In genomic region chr9:34752801-34753170, GRCm38 (mm10) we compare ENCODE assay signal across 9 mouse cellular contexts.
DNase-seq lines count a peak whose midpoint lies in the region; ATAC-seq and TF ChIP-seq lines count a peak whose summit lies in the region.
"Had no signal": no experiment of that assay in that cellular context is flagged by ENCODE, and none has a peak within 500 bp of the region (broad histone marks: within the 10 kb centered on the region; RNA-seq: fewer than 3 reads in every experiment).

No protein-coding gene starts in this region.

- H3K9ac ChIP-seq in midbrain, embryonic 14.5 days (replicated peaks; ENCODE audit: low read length): no peak overlapping the region
- no peak overlapping the region for H3K9ac ChIP-seq in midbrain, embryonic 13.5 days (replicated peaks)
- H3K9ac ChIP-seq in kidney, embryonic 14.5 days (ENCODE audit: low read depth, low read length): no peak overlapping the region
- H3K9ac ChIP-seq in liver, embryonic 14.5 days (replicated peaks): no peak overlapping the region
- H3K9ac ChIP-seq: heart, embryonic 15.5 days had no signal

- peak; percentile 82 for DNase-seq in midbrain, embryonic 14.5 days
- peak; percentile 84 for DNase-seq in adrenal gland, postnatal 10 days
- peak; percentile 57 for DNase-seq in embryo, embryonic 11.5 days (ENCODE audit: low read depth, low spot score)
- DNase-seq in liver, embryonic 14.5 days (ENCODE audit: low read depth in 3 of 3, low spot score in 3 of 3): no peak
- peak; percentile 85 for DNase-seq in right cerebral cortex, postnatal 4 days
- DNase-seq in MN1 (ENCODE audit: low spot score): no peak

- ATAC-seq in midbrain, embryonic 14.5 days (ENCODE audit: low FRiP score, low TSS enrichment): no peak
- ATAC-seq in midbrain, embryonic 13.5 days: no peak
- peak; percentile 29; the same call in 1 of the 2 replicates for ATAC-seq in kidney, embryonic 14.5 days (ENCODE audit: low FRiP score, low TSS enrichment)
- no peak for ATAC-seq in liver, embryonic 14.5 days (ENCODE audit: insufficient read depth)

- no peak overlapping the region for H3K4me3 ChIP-seq in midbrain, embryonic 14.5 days (replicated peaks; ENCODE audit: low read depth, low read length)
- H3K4me3 ChIP-seq in midbrain, embryonic 13.5 days (replicated peaks): no peak overlapping the region
- no peak overlapping the region for H3K4me3 ChIP-seq in kidney, embryonic 14.5 days (ENCODE audit: low read length)
- no peak overlapping the region for H3K4me3 ChIP-seq in liver, embryonic 14.5 days (ENCODE audit: insufficient read depth in 1 of 2, low read depth in 2 of 2, low read length in 2 of 2)
- H3K4me3 ChIP-seq: heart, embryonic 15.5 days had no signal

- WGBS in midbrain, embryonic 14.5 days: 38% methylated on average over 4 of the region's 4 CpGs
- WGBS in midbrain, embryonic 13.5 days: 39% methylated on average over 4 of the region's 4 CpGs
- WGBS in kidney, embryonic 14.5 days: 23% methylated on average over 4 of the region's 4 CpGs
- WGBS in liver, embryonic 14.5 days (ENCODE audit: insufficient replicate concordance): 13% methylated on average over 4 of the region's 4 CpGs

- H3K27me3 ChIP-seq in midbrain, embryonic 14.5 days (ENCODE audit: control insufficient read depth, insufficient read depth, low read length): no peaks in the 10 kb centered on the region
- H3K27me3 ChIP-seq in midbrain, embryonic 13.5 days: 0 out of 2 replicates have a peak, but pooled peaks cover 8% of the 10 kb centered on the region
- 0 out of 2 replicates have a peak, but pooled peaks cover 2% of the 10 kb centered on the region for H3K27me3 ChIP-seq in kidney, embryonic 14.5 days (ENCODE audit: control insufficient read depth, insufficient read depth, low read length)
- no peaks in the 10 kb centered on the region for H3K27me3 ChIP-seq in liver, embryonic 14.5 days (ENCODE audit: control insufficient read depth, insufficient read depth, low read length)
- H3K27me3 ChIP-seq: heart, embryonic 15.5 days had no signal

- no peak overlapping the region for H3K27ac ChIP-seq in midbrain, embryonic 14.5 days (replicated peaks; ENCODE audit: low read depth, low read length)
- no peak overlapping the region for H3K27ac ChIP-seq in midbrain, embryonic 13.5 days
- H3K27ac ChIP-seq in kidney, embryonic 14.5 days (ENCODE audit: low read depth, low read length): no peak overlapping the region
- no peak overlapping the region for H3K27ac ChIP-seq in liver, embryonic 14.5 days
- H3K27ac ChIP-seq: heart, embryonic 15.5 days had no signal

- H3K36me3 ChIP-seq in midbrain, embryonic 14.5 days (ENCODE audit: control insufficient read depth, insufficient read depth, low read length): no peaks in the 10 kb centered on the region
- no peaks in the 10 kb centered on the region for H3K36me3 ChIP-seq in midbrain, embryonic 13.5 days
- H3K36me3 ChIP-seq in kidney, embryonic 14.5 days (ENCODE audit: control insufficient read depth, insufficient read depth, low read length): no peaks in the 10 kb centered on the region
- H3K36me3 ChIP-seq in liver, embryonic 14.5 days (replicated peaks; ENCODE audit: control insufficient read depth, insufficient read depth, low read depth): no peaks in the 10 kb centered on the region
- H3K36me3 ChIP-seq: heart, embryonic 15.5 days had no signal

- TF ChIP-seq CTCF in liver, embryonic 14.5 days (IDR thresholded peaks at IDR 0.05; ENCODE audit: low read depth): peak; percentile 82

- H3K4me1 ChIP-seq in midbrain, embryonic 14.5 days (ENCODE audit: control insufficient read depth, insufficient read depth, low read length): no peaks in the 10 kb centered on the region; the same call in 1 of the 2 replicates
- H3K4me1 ChIP-seq in midbrain, embryonic 13.5 days (replicated peaks): peaks cover 20% of the 10 kb centered on the region
- no peaks in the 10 kb centered on the region; the same call in 1 of the 2 replicates for H3K4me1 ChIP-seq in kidney, embryonic 14.5 days (ENCODE audit: control insufficient read depth, insufficient read depth, low read length)
- no peaks in the 10 kb centered on the region for H3K4me1 ChIP-seq in liver, embryonic 14.5 days (replicated peaks; ENCODE audit: control insufficient read depth in 2 of 2, insufficient read depth in 2 of 2, low read length in 1 of 2)

- TF ChIP-seq EP300 in liver, embryonic 14.5 days (IDR thresholded peaks at IDR 0.05; ENCODE audit: low read depth): no peak

- no peaks in the 10 kb centered on the region for H3K9me3 ChIP-seq in midbrain, embryonic 14.5 days (ENCODE audit: control insufficient read depth, low read length)
- no peaks in the 10 kb centered on the region for H3K9me3 ChIP-seq in midbrain, embryonic 13.5 days
- H3K9me3 ChIP-seq in kidney, embryonic 14.5 days (ENCODE audit: control insufficient read depth, low read length): no peaks in the 10 kb centered on the region
- H3K9me3 ChIP-seq in liver, embryonic 14.5 days (ENCODE audit: control insufficient read depth, low read length): no peaks in the 10 kb centered on the region
- H3K9me3 ChIP-seq: heart, embryonic 15.5 days had no signal

- H3K4me2 ChIP-seq in midbrain, embryonic 14.5 days (ENCODE audit: low read length): no peak overlapping the region
- no peak overlapping the region for H3K4me2 ChIP-seq in midbrain, embryonic 13.5 days (replicated peaks)
- H3K4me2 ChIP-seq in kidney, embryonic 14.5 days (replicated peaks; ENCODE audit: low read depth, low read length): no peak overlapping the region
- H3K4me2 ChIP-seq in liver, embryonic 14.5 days (ENCODE audit: low read depth): no peak overlapping the region
- H3K4me2 ChIP-seq: heart, embryonic 15.5 days had no signal

Comparison
In these comparisons a context has a peak if more than half of its experiments do, and no peak if none do; other contexts are left out.
1. DNase-seq: peak in midbrain, embryonic 14.5 days (single experiment), adrenal gland, postnatal 10 days (single experiment), embryo, embryonic 11.5 days (single experiment) and right cerebral cortex, postnatal 4 days (single experiment); none in liver, embryonic 14.5 days (0 of 3) and MN1 (single experiment).